Mouse (Mus musculus) testis, adult 2 months (tissue): ENCODE results near the gene Slc26a10.

Source experiments
- CTCF ChIP-seq: fragments of 200-500 bp; IDR thresholded peaks from 2 replicates; pipeline ENCODE4 v1.5.1; 2012; ENCODE audit warnings: low read depth, mild to moderate bottlenecking, inconsistent platforms, low read length, moderate library complexity; ENCODE audit not compliant: control insufficient read depth, insufficient read depth, insufficient replicate concordance
- POLR2A ChIP-seq: fragments of 200-500 bp; IDR thresholded peaks from 2 replicates; pipeline ENCODE4 v1.6.1; 2012; ENCODE audit warnings: low read depth, mild to moderate bottlenecking, inconsistent platforms, low read length, moderate library complexity; ENCODE audit not compliant: control insufficient read depth

DNA sequence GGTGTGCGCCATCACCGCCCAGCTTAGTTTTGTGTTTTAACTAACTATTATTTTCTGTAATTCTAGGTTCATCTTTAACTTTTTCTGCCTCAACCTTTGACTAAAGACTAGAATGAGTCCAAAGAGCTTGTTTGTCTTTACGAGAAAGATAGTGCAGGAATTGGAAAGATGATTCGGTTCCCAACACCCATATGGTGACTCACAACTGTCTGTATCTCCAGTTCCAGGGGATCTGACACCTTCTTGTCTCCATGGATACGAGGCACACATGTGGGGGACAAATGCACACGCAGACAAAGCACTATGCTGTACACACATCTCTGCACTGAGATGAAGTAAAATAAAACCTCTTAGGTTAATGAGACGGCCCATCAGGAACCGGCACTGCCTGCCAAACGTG, 20.4 kb downstream of the Slc26a10 start:
- TF ChIP-seq CTCF (no peak), POLR2A (no peak)
